Mouse (Mus musculus) kidney, adult 2 months (tissue): ENCODE results near the gene Golm1.

Experiments used
- CTCF ChIP-seq: fragments of 200-500 bp; conservative IDR thresholded peaks from 2 replicates; pipeline ENCODE4 v1.5.1; 2011; ENCODE audit warnings: low read depth, mild to moderate bottlenecking, control low read depth, low read length, moderate library complexity, mixed read lengths; ENCODE audit not compliant: insufficient read depth, insufficient read length
- POLR2A ChIP-seq: fragments of 200-500 bp; IDR thresholded peaks from one replicate; pipeline ENCODE4 v1.6.1; 2011; ENCODE audit warnings: low read depth, low read length, control low read depth

GRCm38 (mm10) chr13:59656975-59657388 is 18.6 kb downstream of the Golm1 start:
- TF ChIP-seq CTCF: no peak
- no peak for TF ChIP-seq POLR2A
